Mouse (Mus musculus) bone marrow, adult 2 months (tissue): ENCODE measurements around the gene Sqstm1.

ENCODE experiments used
- CTCF ChIP-seq: fragments of 200-500 bp; IDR thresholded peaks from 2 replicates; pipeline ENCODE4 v1.5.1; 2011; ENCODE audit warnings: low read length, control low read depth; ENCODE audit not compliant: control insufficient read depth, insufficient read depth
- POLR2A ChIP-seq: fragments of 200-500 bp; IDR thresholded peaks from 2 replicates; pipeline ENCODE4 v1.6.1; 2011; ENCODE audit warnings: low read depth, mild to moderate bottlenecking, control low read depth, low read length, borderline replicate concordance; ENCODE audit not compliant: control insufficient read depth

DNA sequence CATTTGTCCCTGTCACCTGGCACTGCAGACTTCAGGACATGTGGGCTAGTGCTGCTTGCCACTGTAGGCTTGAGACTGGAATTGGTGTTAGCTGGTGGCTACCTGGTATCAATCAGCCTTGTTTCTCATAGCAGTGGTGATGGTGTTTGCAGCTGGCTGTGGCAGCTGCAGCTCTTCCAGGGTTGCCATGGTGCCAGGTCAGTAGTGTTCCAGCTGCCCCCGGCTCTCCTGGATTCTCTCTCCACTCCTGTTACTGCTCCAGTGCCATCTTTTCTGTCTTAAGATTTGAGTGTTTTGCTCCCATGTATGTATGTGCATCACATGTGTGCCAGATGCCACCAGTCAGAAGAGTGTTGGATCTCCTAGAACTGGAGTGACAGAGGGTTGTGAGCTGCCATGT lies 42.8 kb upstream of the Sqstm1 start:
- TF ChIP-seq POLR2A (no peak), CTCF (no peak)
